Mouse (Mus musculus) erythroblast, embryonic 14.5 days (primary cell): ENCODE measurements around the gene Kcnk1.

Experiments used
- GATA1 ChIP-seq: IDR thresholded peaks from 2 replicates; pipeline ENCODE4 v1.6.1; 2012; ENCODE audit warnings: low read length, inconsistent platforms, mixed read lengths
- TAL1 ChIP-seq: IDR thresholded peaks from 3 replicates; pipeline ENCODE4 v1.6.1; 2012; ENCODE audit warnings: low read length, inconsistent platforms, mixed read lengths

GRCm38 (mm10) chr8:126006310-126006990 lies 11.5 kb downstream of the Kcnk1 start:
- TF ChIP-seq GATA1: no peak
- no peak for TF ChIP-seq TAL1
